Mouse (Mus musculus): ENCODE results near the gene Srsf6.
A peak's percentile ranks its signal among the peaks of the same experiment; 100 is the strongest.

Gene Srsf6

GRCm38 (mm10) chr2:162932706-162933105, 1.4 kb downstream of the Srsf6 start:
- DNase-seq = peak; percentile 26 to 30

- DNase-seq = no peak
Measured at GRCm38 (mm10) chr2:162934421-162934820, 3.1 kb downstream of the Srsf6 start.

GRCm38 (mm10) chr2:162935700-162936099, 4.4 kb downstream of the Srsf6 start:
- no peak for DNase-seq

- no peak for DNase-seq
Measured at GRCm38 (mm10) chr2:162939562-162939961, 8.2 kb downstream of the Srsf6 start.

GRCm38 (mm10) chr2:162943148-162943846, 12.0 kb downstream of the Srsf6 start, which contains the start of gene L3mbtl1:
TSS of gene L3mbtl1 (plus strand) at chr2:162943472.
- peak; percentile 55 to 72 for DNase-seq

- no peak for DNase-seq
Measured at GRCm38 (mm10) chr2:162943931-162944330, 12.6 kb downstream of the Srsf6 start.

- no peak for DNase-seq
Measured at GRCm38 (mm10) chr2:162946964-162947363, 15.6 kb downstream of the Srsf6 start.

- DNase-seq = peak; percentile 32 to 50
Measured at GRCm38 (mm10) chr2:162947736-162948135, 16.4 kb downstream of the Srsf6 start.

GRCm38 (mm10) chr2:162948221-162948620, 16.9 kb downstream of the Srsf6 start:
- no peak for DNase-seq

- no peak for DNase-seq
Measured at GRCm38 (mm10) chr2:162950776-162951175, 19.4 kb downstream of the Srsf6 start.

GRCm38 (mm10) chr2:162956843-162957242, 25.5 kb downstream of the Srsf6 start:
- no peak for DNase-seq

GRCm38 (mm10) chr2:162961321-162961720, 30.0 kb downstream of the Srsf6 start:
- no peak for DNase-seq

- no peak for DNase-seq
Measured at GRCm38 (mm10) chr2:162966734-162967133, 35.4 kb downstream of the Srsf6 start.

GRCm38 (mm10) chr2:162968357-162968756, 37.0 kb downstream of the Srsf6 start:
- DNase-seq = peak; percentile 31 to 42

GRCm38 (mm10) chr2:162969101-162969500, 37.8 kb downstream of the Srsf6 start:
- DNase-seq = no peak

GRCm38 (mm10) chr2:162970896-162971295, 39.6 kb downstream of the Srsf6 start:
- no peak for DNase-seq

GRCm38 (mm10) chr2:162972752-162973151, 41.4 kb downstream of the Srsf6 start:
- DNase-seq = no peak

GRCm38 (mm10) chr2:162973206-162973605, 41.9 kb downstream of the Srsf6 start:
- no peak for DNase-seq

GRCm38 (mm10) chr2:162973637-162974036, 42.3 kb downstream of the Srsf6 start:
- no peak for DNase-seq

- DNase-seq = peak in 1 of 2 experiments; percentile 14
Measured at GRCm38 (mm10) chr2:162975157-162975775, 43.9 kb downstream of the Srsf6 start.

- peak in 1 of 2 experiments; percentile 6 for DNase-seq
Measured at GRCm38 (mm10) chr2:162976001-162976400, 44.7 kb downstream of the Srsf6 start.

- no peak for DNase-seq
Measured at GRCm38 (mm10) chr2:162984381-162984780, 53.1 kb downstream of the Srsf6 start.

GRCm38 (mm10) chr2:162985923-162986322, 54.6 kb downstream of the Srsf6 start:
- DNase-seq = no peak
